Mouse (Mus musculus): Measurements from ENCODE around the gene E030030I06Rik.
"Not testable (repeated sequence)": the region's sequence is repeated elsewhere in the genome, so short reads cannot be mapped to it uniquely, and the experiment has no call there.

DNA sequence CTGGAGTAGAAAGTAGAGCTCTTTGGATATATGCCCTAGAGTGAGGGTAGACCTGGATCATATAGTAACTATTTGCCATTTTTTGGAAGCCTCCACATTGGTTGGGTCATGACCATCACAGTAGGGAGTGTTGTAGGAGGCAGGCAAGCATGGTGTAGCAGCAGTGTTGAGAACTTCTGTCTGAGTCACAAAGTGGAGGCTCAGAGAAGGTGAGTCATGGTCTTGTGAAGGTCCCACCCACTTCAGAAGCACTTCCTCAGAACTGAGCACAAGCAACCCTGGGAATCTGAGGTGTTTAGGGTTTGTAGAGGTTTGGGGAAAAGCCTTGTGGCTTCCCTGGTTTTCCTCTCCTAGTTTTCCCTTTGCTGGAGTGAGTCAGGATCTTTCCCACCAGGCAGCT is 20.0 kb upstream of the E030030I06Rik start:
- not testable (repeated sequence) for TF ChIP-seq POLR2A (IDR thresholded peaks at IDR 0.05; ENCODE audit: borderline replicate concordance, control insufficient read depth, low read depth, low read length); CTCF (IDR thresholded peaks at IDR 0.05; ENCODE audit: control insufficient read depth, insufficient read depth, low read length)
